In genomic region chrX:73685629-73686028, GRCm38 (mm10) we compare ENCODE assay signal across 10 mouse cellular contexts. TPM values are rescaled to one million over a fixed set of nuclear protein-coding genes. Genes with fewer than 3 reads are reported as not detected.
A peak's percentile ranks its signal among the peaks of the same experiment; 100 is the strongest.
DNase-seq lines count a peak whose midpoint lies in the region; ATAC-seq and TF ChIP-seq lines count a peak whose summit lies in the region.
"Had no signal": no experiment of that assay in that cellular context is flagged by ENCODE, and none has a peak within 500 bp of the region (broad histone marks: within the 10 kb centered on the region; RNA-seq: fewer than 3 reads in every experiment).

No protein-coding gene starts in this region.

- no peak overlapping the region for H3K4me2 ChIP-seq in lung, postnatal 0 days (replicated peaks; ENCODE audit: low read depth, low read length)
- no peak overlapping the region for H3K4me2 ChIP-seq in heart, postnatal 0 days (ENCODE audit: low read depth, low read length)
- no peak overlapping the region for H3K4me2 ChIP-seq in hindbrain, embryonic 14.5 days (replicated peaks)
- H3K4me2 ChIP-seq in midbrain, embryonic 16.5 days (ENCODE audit: low read length): no peak overlapping the region
- H3K4me2 ChIP-seq: embryonic facial prominence, embryonic 13.5 days; neural tube, embryonic 13.5 days had no signal

- H3K9me3 ChIP-seq in lung, postnatal 0 days (ENCODE audit: low read length): no peaks in the 10 kb centered on the region
- no peaks in the 10 kb centered on the region for H3K9me3 ChIP-seq in heart, postnatal 0 days (replicated peaks; ENCODE audit: control insufficient read depth, low read length)
- H3K9me3 ChIP-seq in hindbrain, embryonic 14.5 days (ENCODE audit: control insufficient read depth, low read length): no peaks in the 10 kb centered on the region
- H3K9me3 ChIP-seq in midbrain, embryonic 16.5 days (replicated peaks; ENCODE audit: control insufficient read depth, low read length, poor library complexity, severe bottlenecking): no peaks in the 10 kb centered on the region
- H3K9me3 ChIP-seq: embryonic facial prominence, embryonic 13.5 days; neural tube, embryonic 13.5 days had no signal

- 51% methylated on average over 2 of the region's 3 CpGs for whole genome bisulfite sequencing in lung, postnatal 0 days
- WGBS in heart, postnatal 0 days: 39% methylated on average over 3 of the region's 3 CpGs
- 73% methylated on average over 3 of the region's 3 CpGs for WGBS in hindbrain, embryonic 14.5 days
- 85% methylated on average over 3 of the region's 3 CpGs for WGBS in midbrain, embryonic 16.5 days

- no peak for TF ChIP-seq CTCF in lung, postnatal 0 days (IDR thresholded peaks at IDR 0.05)
- no peak for TF ChIP-seq CTCF in heart, postnatal 0 days (IDR thresholded peaks at IDR 0.05; ENCODE audit: low read depth)

- no peak for TF ChIP-seq EP300 in lung, postnatal 0 days (IDR thresholded peaks at IDR 0.05)
- no peak for TF ChIP-seq EP300 in heart, postnatal 0 days (IDR thresholded peaks at IDR 0.05; ENCODE audit: low read depth)

- no peak overlapping the region for H3K27ac ChIP-seq in lung, postnatal 0 days (ENCODE audit: low read length)
- H3K27ac ChIP-seq in heart, postnatal 0 days (ENCODE audit: low read depth): peak overlapping the region; percentile 96
- no peak overlapping the region for H3K27ac ChIP-seq in hindbrain, embryonic 14.5 days
- H3K27ac ChIP-seq in midbrain, embryonic 16.5 days (ENCODE audit: low read length): no peak overlapping the region
- H3K27ac ChIP-seq: embryonic facial prominence, embryonic 13.5 days; neural tube, embryonic 13.5 days had no signal

- intact Hi-C loops in left cerebral cortex, postnatal 14 days (cut with DNase I): no loop called here

- no peaks in the 10 kb centered on the region for H3K4me1 ChIP-seq in lung, postnatal 0 days (ENCODE audit: insufficient read depth, low read depth, low read length)
- no peaks in the 10 kb centered on the region for H3K4me1 ChIP-seq in heart, postnatal 0 days (ENCODE audit: control insufficient read depth, insufficient read depth)
- H3K4me1 ChIP-seq in hindbrain, embryonic 14.5 days (replicated peaks; ENCODE audit: control insufficient read depth, insufficient read depth, low read length): no peaks in the 10 kb centered on the region
- H3K4me1 ChIP-seq in midbrain, embryonic 16.5 days (ENCODE audit: control insufficient read depth, insufficient read depth, low read length): no peaks in the 10 kb centered on the region
- H3K4me1 ChIP-seq: embryonic facial prominence, embryonic 13.5 days; neural tube, embryonic 13.5 days had no signal

- no peaks in the 10 kb centered on the region for H3K36me3 ChIP-seq in lung, postnatal 0 days (ENCODE audit: insufficient read depth, low read length)
- H3K36me3 ChIP-seq in heart, postnatal 0 days (replicated peaks; ENCODE audit: control insufficient read depth, insufficient read depth, low read length): peaks cover 26% of the 10 kb centered on the region
- H3K36me3 ChIP-seq in hindbrain, embryonic 14.5 days (replicated peaks; ENCODE audit: control insufficient read depth, insufficient read depth): peaks cover 50% of the 10 kb centered on the region
- H3K36me3 ChIP-seq in midbrain, embryonic 16.5 days (ENCODE audit: control insufficient read depth, insufficient read depth, low read length): peaks cover 3% of the 10 kb centered on the region; the same call in 1 of the 2 replicates

- no peak overlapping the region for H3K4me3 ChIP-seq in lung, postnatal 0 days (ENCODE audit: low read depth, low read length)
- H3K4me3 ChIP-seq in heart, postnatal 0 days (ENCODE audit: low read depth, low read length): no peak overlapping the region
- no peak overlapping the region for H3K4me3 ChIP-seq in hindbrain, embryonic 14.5 days (replicated peaks; ENCODE audit: low read length)
- H3K4me3 ChIP-seq in midbrain, embryonic 16.5 days (ENCODE audit: low read depth, low read length): no peak overlapping the region
- H3K4me3 ChIP-seq: embryonic facial prominence, embryonic 13.5 days; neural tube, embryonic 13.5 days had no signal

- ATAC-seq in lung, postnatal 0 days: no peak; the same call in 1 of the 2 replicates
- ATAC-seq in heart, postnatal 0 days (ENCODE audit: insufficient read depth, low read depth): peak; percentile 90
- ATAC-seq in hindbrain, embryonic 14.5 days (ENCODE audit: low FRiP score): no peak
- ATAC-seq in midbrain, embryonic 16.5 days: no peak

- H3K9ac ChIP-seq in lung, postnatal 0 days (replicated peaks; ENCODE audit: low read depth): no peak overlapping the region
- H3K9ac ChIP-seq in heart, postnatal 0 days (replicated peaks; ENCODE audit: low read depth, low read length): no peak overlapping the region; the same call in 1 of the 2 replicates
- no peak overlapping the region for H3K9ac ChIP-seq in hindbrain, embryonic 14.5 days
- no peak overlapping the region for H3K9ac ChIP-seq in midbrain, embryonic 16.5 days (ENCODE audit: low read depth, low read length)
- H3K9ac ChIP-seq: embryonic facial prominence, embryonic 13.5 days; neural tube, embryonic 13.5 days had no signal

- H3K27me3 ChIP-seq in lung, postnatal 0 days (replicated peaks; ENCODE audit: insufficient read depth, low read length): no peaks in the 10 kb centered on the region
- H3K27me3 ChIP-seq in heart, postnatal 0 days (ENCODE audit: control insufficient read depth, insufficient read depth, low read length): no peaks in the 10 kb centered on the region
- no peaks in the 10 kb centered on the region for H3K27me3 ChIP-seq in hindbrain, embryonic 14.5 days (ENCODE audit: control insufficient read depth, insufficient read depth, low read length)
- H3K27me3 ChIP-seq in midbrain, embryonic 16.5 days (ENCODE audit: control insufficient read depth, insufficient read depth, low read depth, low read length): no peaks in the 10 kb centered on the region
- H3K27me3 ChIP-seq: embryonic facial prominence, embryonic 13.5 days; neural tube, embryonic 13.5 days had no signal

- DNase-seq in lung, postnatal 36 days: peak; percentile 36
- no peak for DNase-seq in lung, postnatal 0 days (ENCODE audit: low spot score)
- peak; percentile 57 for DNase-seq in cerebellum, adult 9-10 months
- peak; percentile 80 for DNase-seq in heart, postnatal 0 days (ENCODE audit: low spot score)
- peak; percentile 43 for DNase-seq in testis, postnatal 10 days (ENCODE audit: low spot score)
- no peak for DNase-seq in hindbrain, embryonic 14.5 days (ENCODE audit: low spot score)
- no peak for DNase-seq in left cerebral cortex, postnatal 14 days (ENCODE audit: low spot score in 2 of 2)

RNA-seq across cellular contexts. Expression of gene Slc6a8, which starts 12.7 kb away (rescaled TPM):
- polyA plus RNA-seq in lung, postnatal 0 days (2015; fragmentation: Nextera tagmentation; extraction: Ambion mirVana): 7.5 and 7.8 TPM in 2 replicates
- 99.7 and 138 TPM in 2 replicates for total RNA-seq in heart, postnatal 0 days (2014; rRNA removed; ENCODE audit: low replicate concordance)
- polyA plus RNA-seq in heart, postnatal 0 days (2015; fragmentation: Nextera tagmentation; extraction: Ambion mirVana): 11.0 and 11.9 TPM in 2 replicates
- 7.9 and 8.2 TPM in 2 replicates for polyA plus RNA-seq in hindbrain, embryonic 14.5 days (2014; fragmentation: Nextera tagmentation; extraction: Ambion mirVana)
- 10 to 100 TPM; 85.8 to 86.1 TPM for total RNA-seq in left cerebral cortex, postnatal 14 days (2021)
- polyA plus RNA-seq in midbrain, embryonic 16.5 days (2015; fragmentation: Nextera tagmentation; extraction: Ambion mirVana): 6.6 and 7.3 TPM in 2 replicates

RNA-seq across cellular contexts. Expression of gene Pnck, which starts 25.7 kb away (rescaled TPM):
- 3.9 and 5.5 TPM in 2 replicates for polyA plus RNA-seq in lung, postnatal 0 days (2015; fragmentation: Nextera tagmentation; extraction: Ambion mirVana)
- 2.7 and 14.8 TPM in 2 replicates for total RNA-seq in heart, postnatal 0 days (2014; rRNA removed; ENCODE audit: low replicate concordance)
- 9.9 and 12.0 TPM in 2 replicates for polyA plus RNA-seq in heart, postnatal 0 days (2015; fragmentation: Nextera tagmentation; extraction: Ambion mirVana)
- polyA plus RNA-seq in hindbrain, embryonic 14.5 days (2014; fragmentation: Nextera tagmentation; extraction: Ambion mirVana): 154 and 160 TPM in 2 replicates
- total RNA-seq in left cerebral cortex, postnatal 14 days (2021): 100 to 1,000 TPM; 145 to 153 TPM
- polyA plus RNA-seq in midbrain, embryonic 16.5 days (2015; fragmentation: Nextera tagmentation; extraction: Ambion mirVana): 197 and 208 TPM in 2 replicates

RNA-seq across cellular contexts. Expression of gene Bcap31, which starts 30.3 kb away (rescaled TPM):
- polyA plus RNA-seq in lung, postnatal 0 days (2015; fragmentation: Nextera tagmentation; extraction: Ambion mirVana): 321 and 324 TPM in 2 replicates
- 65.5 and 65.7 TPM in 2 replicates for total RNA-seq in heart, postnatal 0 days (2014; rRNA removed; ENCODE audit: low replicate concordance)
- polyA plus RNA-seq in heart, postnatal 0 days (2015; fragmentation: Nextera tagmentation; extraction: Ambion mirVana): 148 and 159 TPM in 2 replicates
- 135 and 141 TPM in 2 replicates for polyA plus RNA-seq in hindbrain, embryonic 14.5 days (2014; fragmentation: Nextera tagmentation; extraction: Ambion mirVana)
- total RNA-seq in left cerebral cortex, postnatal 14 days (2021): 10 to 100 TPM; 69.5 to 78.3 TPM
- polyA plus RNA-seq in midbrain, embryonic 16.5 days (2015; fragmentation: Nextera tagmentation; extraction: Ambion mirVana): 123 and 130 TPM in 2 replicates

RNA-seq across cellular contexts. Expression of gene Abcd1, which starts 30.8 kb away (rescaled TPM):
- polyA plus RNA-seq in lung, postnatal 0 days (2015; fragmentation: Nextera tagmentation; extraction: Ambion mirVana): 34.7 and 35.7 TPM in 2 replicates
- 22.0 and 27.4 TPM in 2 replicates for total RNA-seq in heart, postnatal 0 days (2014; rRNA removed; ENCODE audit: low replicate concordance)
- 14.1 and 14.3 TPM in 2 replicates for polyA plus RNA-seq in heart, postnatal 0 days (2015; fragmentation: Nextera tagmentation; extraction: Ambion mirVana)
- polyA plus RNA-seq in hindbrain, embryonic 14.5 days (2014; fragmentation: Nextera tagmentation; extraction: Ambion mirVana): 8.3 and 10.2 TPM in 2 replicates
- 10 to 100 TPM; 14.8 to 14.9 TPM for total RNA-seq in left cerebral cortex, postnatal 14 days (2021)
- polyA plus RNA-seq in midbrain, embryonic 16.5 days (2015; fragmentation: Nextera tagmentation; extraction: Ambion mirVana): 10.4 and 11.1 TPM in 2 replicates

RNA-seq across cellular contexts. Expression of gene Dusp9, which starts 46.4 kb away (rescaled TPM):
- 2.2 and 2.4 TPM in 2 replicates for polyA plus RNA-seq in lung, postnatal 0 days (2015; fragmentation: Nextera tagmentation; extraction: Ambion mirVana)
- total RNA-seq in heart, postnatal 0 days (2014; rRNA removed; ENCODE audit: low replicate concordance): 0.39 and 2.2 TPM in 2 replicates
- polyA plus RNA-seq in heart, postnatal 0 days (2015; fragmentation: Nextera tagmentation; extraction: Ambion mirVana): 0.12 and 0.19 TPM in 2 replicates
- polyA plus RNA-seq in hindbrain, embryonic 14.5 days (2014; fragmentation: Nextera tagmentation; extraction: Ambion mirVana): 0.25 and 0.39 TPM in 2 replicates
- under 1 TPM; 0.79 to 0.82 TPM for total RNA-seq in left cerebral cortex, postnatal 14 days (2021)
- polyA plus RNA-seq in midbrain, embryonic 16.5 days (2015; fragmentation: Nextera tagmentation; extraction: Ambion mirVana): 0.21 and 0.22 TPM in 2 replicates

Comparison
In these comparisons a context has a peak if more than half of its experiments do, and no peak if none do; other contexts are left out.
1. DNase-seq: peak in lung, postnatal 36 days (single experiment), cerebellum, adult 9-10 months (single experiment), heart, postnatal 0 days (single experiment) and testis, postnatal 10 days (single experiment); none in lung, postnatal 0 days (single experiment), hindbrain, embryonic 14.5 days (single experiment) and left cerebral cortex, postnatal 14 days (0 of 2).
2. RNA of gene Pnck, which starts 25.7 kb away (polyA plus RNA-seq): 197 to 208 TPM in midbrain, embryonic 16.5 days and 154 to 160 TPM in hindbrain, embryonic 14.5 days; 9.9 to 12.0 TPM in heart, postnatal 0 days and 3.9 to 5.5 TPM in lung, postnatal 0 days; every median in the first group is over 10 times any median in the second.